Mouse (Mus musculus) hindbrain, embryonic 16.5 days (tissue): ENCODE results near the gene Eppin. TPM values are rescaled to one million over a fixed set of nuclear protein-coding genes. Genes with fewer than 3 reads are reported as not detected.

Source experiments
- polyA plus RNA-seq: library from polyadenylated mRNA; unstranded; fragments of >200 nt; fragmentation: Nextera tagmentation; extraction: Ambion mirVana; gene quantifications from 2 replicates; pipeline ENCODE4 v1.2.1, GENCODE M21; 2015

The Eppin gene
- polyA plus RNA-seq, 1 experiment from 2014 or later: not detected

Other genes with a start within 250 kb of the Eppin start
- 0.66 and 0.75 TPM in 2 replicates for gene Slpi, start 204.5 kb downstream of the Eppin start, polyA plus RNA-seq
- gene Rbpjl, start 190.5 kb downstream of the Eppin start, polyA plus RNA-seq: 0.06 and 0.15 TPM in 2 replicates
- 3.8 TPM in 2 replicates for gene Matn4, start 188.4 kb downstream of the Eppin start, polyA plus RNA-seq
- gene Sdc4, start 149.7 kb downstream of the Eppin start, polyA plus RNA-seq: 13.0 and 15.3 TPM in 2 replicates
- gene Sys1, start 136.6 kb downstream of the Eppin start, polyA plus RNA-seq: 89.7 and 95.6 TPM in 2 replicates
- 4.1 and 12.3 TPM in 2 replicates for gene Gm20458, start 132.6 kb downstream of the Eppin start, polyA plus RNA-seq
- gene Trp53tg5, start 119.9 kb downstream of the Eppin start, polyA plus RNA-seq: not detected in 2 replicates
- gene Dbndd2, start 107.5 kb downstream of the Eppin start, polyA plus RNA-seq: 23.8 and 27.3 TPM in 2 replicates
- 97.7 and 101 TPM in 2 replicates for gene Pigt, start 96.1 kb downstream of the Eppin start, polyA plus RNA-seq
- 2.9 TPM in 2 replicates for gene Wfdc2, start 31.2 kb downstream of the Eppin start, polyA plus RNA-seq
- gene Spint3, start 20.1 kb downstream of the Eppin start, polyA plus RNA-seq: not detected in 2 replicates
- 0.20 TPM in 2 replicates for gene Wfdc6a, start 8.1 kb downstream of the Eppin start, polyA plus RNA-seq
- gene Wfdc6b, start 19.9 kb upstream of the Eppin start, polyA plus RNA-seq: not detected in 2 replicates
- gene Wfdc8, start 20.0 kb upstream of the Eppin start, polyA plus RNA-seq: not detected in 2 replicates
- not detected in 2 replicates for gene Wfdc16, start 45.2 kb upstream of the Eppin start, polyA plus RNA-seq
- not detected in 2 replicates for gene Wfdc10, start 62.5 kb upstream of the Eppin start, polyA plus RNA-seq
- gene Wfdc9, start 63.0 kb upstream of the Eppin start, polyA plus RNA-seq: not detected in 2 replicates
- not detected in 2 replicates for gene Wfdc11, start 80.5 kb upstream of the Eppin start, polyA plus RNA-seq
- 0.15 TPM in 1 of 2 replicates, not detected in the other for gene Wfdc13, start 91.5 kb upstream of the Eppin start, polyA plus RNA-seq
- gene Spint4, start 104.9 kb upstream of the Eppin start, polyA plus RNA-seq: not detected in 2 replicates
- gene Spint5, start 121.7 kb upstream of the Eppin start, polyA plus RNA-seq: not detected in 2 replicates
- gene Wfdc3, start 152.3 kb upstream of the Eppin start, polyA plus RNA-seq: 1.6 and 1.7 TPM in 2 replicates
- 55.9 and 60.0 TPM in 2 replicates for gene Dnttip1, start 152.4 kb upstream of the Eppin start, polyA plus RNA-seq
- 69.0 and 75.0 TPM in 2 replicates for gene Ube2c, start 176.3 kb upstream of the Eppin start, polyA plus RNA-seq
- 0.68 and 44.8 TPM in 2 replicates for gene Tnnc2, start 186.4 kb upstream of the Eppin start, polyA plus RNA-seq
- 45.3 and 47.5 TPM in 2 replicates for gene Snx21, start 192.2 kb upstream of the Eppin start, polyA plus RNA-seq
- gene Acot8, start 211.3 kb upstream of the Eppin start, polyA plus RNA-seq: 22.2 TPM in 2 replicates
- gene Zswim3, start 211.5 kb upstream of the Eppin start, polyA plus RNA-seq: 16.4 and 17.1 TPM in 2 replicates
- 26.1 and 32.7 TPM in 2 replicates for gene Zswim1, start 229.1 kb upstream of the Eppin start, polyA plus RNA-seq
- gene Spata25, start 234.9 kb upstream of the Eppin start, polyA plus RNA-seq: not detected in 2 replicates
- gene Ctsa, start 239.3 kb upstream of the Eppin start, polyA plus RNA-seq: 108 and 114 TPM in 2 replicates
- 6.7 and 7.8 TPM in 2 replicates for gene Neurl2, start 239.9 kb upstream of the Eppin start, polyA plus RNA-seq